Mouse (Mus musculus) kidney, adult 11 months (tissue): ENCODE data around the gene Cited4.

Experiments used
- DNase-seq: peaks from one replicate; pipeline ENCODE4 v3.0.0; 2022

The Cited4 gene

GRCm38 (mm10) chr4:120682168-120682567 lies 15.8 kb downstream of the Cited4 start:
- DNase-seq: peak; percentile 30

- no peak for DNase-seq
Measured at GRCm38 (mm10) chr4:120683278-120683997, 17.1 kb downstream of the Cited4 start.

GRCm38 (mm10) chr4:120687282-120687681 lies 20.9 kb downstream of the Cited4 start:
- DNase-seq: no peak

- DNase-seq: no peak
Measured at GRCm38 (mm10) chr4:120689317-120689716, 22.9 kb downstream of the Cited4 start.

GRCm38 (mm10) chr4:120692717-120693116 lies 26.3 kb downstream of the Cited4 start:
- peak; percentile 27 for DNase-seq

- no peak for DNase-seq
Measured at GRCm38 (mm10) chr4:120697353-120697752, 31.0 kb downstream of the Cited4 start.

GRCm38 (mm10) chr4:120697799-120698484 lies 31.6 kb downstream of the Cited4 start:
- no peak for DNase-seq

GRCm38 (mm10) chr4:120701180-120701579 lies 34.8 kb downstream of the Cited4 start:
- DNase-seq: no peak

- no peak for DNase-seq
Measured at GRCm38 (mm10) chr4:120702056-120702455, 35.7 kb downstream of the Cited4 start.

GRCm38 (mm10) chr4:120702511-120702910 lies 36.1 kb downstream of the Cited4 start:
- no peak for DNase-seq

- DNase-seq: no peak
Measured at GRCm38 (mm10) chr4:120712236-120712635, 45.9 kb downstream of the Cited4 start.

- DNase-seq: no peak
Measured at GRCm38 (mm10) chr4:120713021-120713420, 46.6 kb downstream of the Cited4 start.

GRCm38 (mm10) chr4:120713856-120714497 lies 47.6 kb downstream of the Cited4 start:
- DNase-seq: no peak

GRCm38 (mm10) chr4:120716141-120716571 lies 49.8 kb downstream of the Cited4 start:
- DNase-seq: peak; percentile 38

- DNase-seq: no peak
Measured at GRCm38 (mm10) chr4:120716765-120717164, 50.4 kb downstream of the Cited4 start.
